Mouse (Mus musculus) bone marrow, adult 2 months (tissue): ENCODE results near the gene Itpka.

ENCODE experiments used
- CTCF ChIP-seq: fragments of 200-500 bp; IDR thresholded peaks from 2 replicates; pipeline ENCODE4 v1.5.1; 2011; ENCODE audit warnings: low read length, control low read depth; ENCODE audit not compliant: control insufficient read depth, insufficient read depth
- POLR2A ChIP-seq: fragments of 200-500 bp; IDR thresholded peaks from 2 replicates; pipeline ENCODE4 v1.6.1; 2011; ENCODE audit warnings: low read depth, mild to moderate bottlenecking, control low read depth, low read length, borderline replicate concordance; ENCODE audit not compliant: control insufficient read depth

GRCm38 (mm10) chr2:119743176-119743807, 1.2 kb downstream of the Itpka start:
- no peak for TF ChIP-seq CTCF
- no peak; the same call in 1 of the 2 replicates for TF ChIP-seq POLR2A
